Mouse (Mus musculus): ENCODE data around the gene Hoxb9. TPM values are rescaled to one million over a fixed set of nuclear protein-coding genes. Genes with fewer than 3 reads are reported as not detected.
A peak's percentile ranks its signal among the peaks of the same experiment; 100 is the strongest.

Hoxb9 gene
- total and polyA plus RNA-seq, 3 experiments: not detected

GRCm38 (mm10) chr11:96318368-96319070, 47.3 kb downstream of the Hoxb9 start:
- Histone ChIP-seq H3K4me3 (replicated peaks in 1 of 3; ENCODE audit: low read depth in 2 of 3, low read length in 2 of 3, poor library complexity in 1 of 3) (peak overlapping the region; percentile 76 to 98 (median 82)), H3K4me2 (ENCODE audit: insufficient read depth, low read depth, poor library complexity, severe bottlenecking) (peak overlapping the region; percentile 81), H3K9ac (ENCODE audit: insufficient read depth, low read depth) (peak overlapping the region; percentile 96), H3K9me3 (replicated peaks; ENCODE audit: low read length) (no peaks in the 10 kb centered on the region), H3K27ac (ENCODE audit: insufficient read depth, low read depth) (no peak overlapping the region), H3K36me3 (replicated peaks in 1 of 2; ENCODE audit: control insufficient read depth in 1 of 2, insufficient read depth in 1 of 2, low read length in 1 of 2) (peaks cover 0 to 11% of the 10 kb centered on the region in 2 experiments), H3K4me1 (ENCODE audit: control insufficient read depth in 1 of 2, insufficient read depth in 2 of 2) (peaks cover 4 to 15% of the 10 kb centered on the region in 2 experiments; a peak in 2 of 4 replicates), H3K79me2 (replicated peaks; ENCODE audit: control insufficient read depth, extremely low read depth, insufficient read depth, poor library complexity, severe bottlenecking) (no peaks in the 10 kb centered on the region), H3K27me3 (replicated peaks) (peaks cover 24% of the 10 kb centered on the region)
- in situ Hi-C loops (cut with MboI; ENCODE audit: low pct_ligation_motif_present, low pct_unique_long_range_greater_than_20kb, low sequenced_read_pairs) (loop anchor here (25.0 kb wide), 1 partner anchor 219 kb away; no protein-coding TSS in a partner anchor), dilution Hi-C loops (cut with MboI; ENCODE audit: extremely low pct_ligation_motif_present, extremely low pct_unique_long_range_greater_than_20kb, low sequenced_read_pairs) (no loop called here)
- DNase-seq (ENCODE audit: extremely low read depth): peak; percentile 95
- no peak for TF ChIP-seq GABPA (IDR thresholded peaks at IDR 0.05; ENCODE audit: insufficient replicate concordance, low read depth, low read length)
- TF ChIP-seq E2F4 (IDR thresholded peaks at IDR 0.05; ENCODE audit: insufficient replicate concordance, low read depth, low read length): no peak
- TF ChIP-seq ZC3H11A (IDR thresholded peaks at IDR 0.05; ENCODE audit: low read depth, low read length): no peak
- peak; percentile 51 for TF ChIP-seq HCFC1 (IDR thresholded peaks at IDR 0.05; ENCODE audit: low read depth, low read length)
- TF ChIP-seq MAX (IDR thresholded peaks at IDR 0.05; ENCODE audit: low read length): peak; percentile 97
- no peak for TF ChIP-seq RCOR1 (conservative IDR thresholded peaks at IDR 0.05; ENCODE audit: low read depth, low read length)
- peak; percentile 15; the same call in 1 of the 2 replicates for TF ChIP-seq MXI1 (IDR thresholded peaks at IDR 0.05; ENCODE audit: low read depth, low read length)
- TF ChIP-seq ZKSCAN1 (IDR thresholded peaks at IDR 0.05; ENCODE audit: borderline replicate concordance, low read depth, low read length): no peak
- TF ChIP-seq TBP (conservative IDR thresholded peaks at IDR 0.05; ENCODE audit: low read depth, low read length): peak; percentile 83
- peak; percentile 62; the same call in 1 of the 2 replicates for TF ChIP-seq BHLHE40 (IDR thresholded peaks at IDR 0.05; ENCODE audit: low read depth, low read length)
- no peak for TF ChIP-seq RAD21 (IDR thresholded peaks at IDR 0.05; ENCODE audit: low read depth, low read length)
- no peak for TF ChIP-seq MEF2A (IDR thresholded peaks at IDR 0.05; ENCODE audit: borderline replicate concordance, low read depth, low read length)
- TF ChIP-seq ZNF384 (IDR thresholded peaks at IDR 0.05; ENCODE audit: low read depth, low read length): no peak
- TF ChIP-seq EP300 (IDR thresholded peaks at IDR 0.05; ENCODE audit: low read length): no peak
- peak; percentile 89 for TF ChIP-seq ELF1 (IDR thresholded peaks at IDR 0.05; ENCODE audit: low read depth, low read length)
- no peak; the same call in 1 of the 2 replicates for TF ChIP-seq CHD2 (IDR thresholded peaks at IDR 0.05; ENCODE audit: low read length)
- TF ChIP-seq POLR2AphosphoS2 (IDR thresholded peaks at IDR 0.05; ENCODE audit: low read depth, low read length): no peak
- peak; percentile 96 for TF ChIP-seq USF2 (conservative IDR thresholded peaks at IDR 0.05; ENCODE audit: low read depth, low read length)
- no peak for TF ChIP-seq SMC3 (IDR thresholded peaks at IDR 0.05; ENCODE audit: low read depth, low read length)
- no peak for TF ChIP-seq JUN (IDR thresholded peaks at IDR 0.05; ENCODE audit: insufficient read depth, low read depth, low read length)
- TF ChIP-seq ZMIZ1 (IDR thresholded peaks at IDR 0.05; ENCODE audit: low read depth, low read length): 0 out of 2 replicates have a peak, but pooled peaks have one; percentile 43
- 0 out of 2 replicates have a peak, but pooled peaks have one; percentile 6 for TF ChIP-seq ETS1 (conservative IDR thresholded peaks at IDR 0.05; ENCODE audit: low read depth, low read length)
- TF ChIP-seq NELFE (IDR thresholded peaks at IDR 0.05; ENCODE audit: low read depth, low read length): peak; percentile 81
- TF ChIP-seq MYC (IDR thresholded peaks at IDR 0.05; ENCODE audit: low read depth, low read length): no peak
- 0 out of 2 replicates have a peak, but pooled peaks have one; percentile 45 for TF ChIP-seq TCF12 (IDR thresholded peaks at IDR 0.05; ENCODE audit: low read depth, low read length)
- no peak; the same call in 1 of the 2 replicates for TF ChIP-seq SIN3A (IDR thresholded peaks at IDR 0.05; ENCODE audit: low read length)
- no peak for TF ChIP-seq MAFK (IDR thresholded peaks at IDR 0.05; ENCODE audit: insufficient replicate concordance, low read length)
- no peak for TF ChIP-seq PAX5 (IDR thresholded peaks at IDR 0.05; ENCODE audit: low read length)
- TF ChIP-seq KAT2A (IDR thresholded peaks at IDR 0.05; ENCODE audit: insufficient replicate concordance, low read length): no peak
- TF ChIP-seq POLR2A (IDR thresholded peaks at IDR 0.05; ENCODE audit: low read depth, low read length): peak; percentile 72
- TF ChIP-seq IRF4 (IDR thresholded peaks at IDR 0.05; ENCODE audit: low read depth, low read length): 0 out of 2 replicates have a peak, but pooled peaks have one; percentile 8
- TF ChIP-seq CTCF (conservative IDR thresholded peaks at IDR 0.05 in 1 of 2, IDR thresholded peaks at IDR 0.05 in 1 of 2; ENCODE audit: low read depth in 2 of 2, low read length in 2 of 2): no peak
- no peak for TF ChIP-seq CHD1 (IDR thresholded peaks at IDR 0.05; ENCODE audit: low read depth, low read length)
- TF ChIP-seq NRF1 (IDR thresholded peaks at IDR 0.05; ENCODE audit: low read depth, low read length): no peak
- TF ChIP-seq USF1 (IDR thresholded peaks at IDR 0.05; ENCODE audit: low read depth, low read length): peak; percentile 96
- no peak for TF ChIP-seq JUND (conservative IDR thresholded peaks at IDR 0.05; ENCODE audit: low read depth, low read length)
- peak; percentile 65; the same call in 1 of the 2 replicates for TF ChIP-seq MAZ (IDR thresholded peaks at IDR 0.05; ENCODE audit: low read depth, low read length)
- peak; percentile 92 for TF ChIP-seq UBTF (IDR thresholded peaks at IDR 0.05; ENCODE audit: low read depth, low read length)
